Mouse (Mus musculus) olfactory bulb, adult 2 months (tissue): ENCODE measurements around the gene Adamtsl1.

ENCODE experiments used
- CTCF ChIP-seq: fragments of 200-500 bp; IDR thresholded peaks from 2 replicates; pipeline ENCODE4 v1.5.1; 2012; ENCODE audit warnings: low read depth, mild to moderate bottlenecking, low read length, moderate library complexity; ENCODE audit not compliant: insufficient read depth
- POLR2A ChIP-seq: fragments of 200-500 bp; IDR thresholded peaks from 2 replicates; pipeline ENCODE4 v1.6.1; 2012; ENCODE audit warnings: mild to moderate bottlenecking, low read depth, low read length, moderate library complexity; ENCODE audit not compliant: insufficient read depth

- TF ChIP-seq CTCF, result no peak
- no peak for TF ChIP-seq POLR2A
These were observed 300.4 kb downstream of the Adamtsl1 start for GRCm38 (mm10) chr4:85814418-85814817.
